Mouse (Mus musculus) B cell, adult 2 months (primary cell): ENCODE results near the gene Suclg2.

Experiments used
- DNase-seq, 2 experiments: peaks; one replicate each; pipeline ENCODE4 v3.0.0; 2022

Suclg2 gene

GRCm38 (mm10) chr6:95445036-95445435 is 273.6 kb downstream of the Suclg2 start:
- no peak for DNase-seq
